Mouse (Mus musculus): ENCODE measurements around the gene Srms. TPM values are rescaled to one million over a fixed set of nuclear protein-coding genes. Genes with fewer than 3 reads are reported as not detected.
"Not testable (repeated sequence)": the region's sequence is repeated elsewhere in the genome, so short reads cannot be mapped to it uniquely, and the experiment has no call there.

Srms gene
- total RNA-seq, 2 experiments from 2014 or later = 0.30 to 0.35 TPM

GRCm38 (mm10) chr2:181227122-181227521 is 14.1 kb upstream of the Srms start:
- intact Hi-C loops (cut with DNase I) = no loop called here
- no peak for DNase-seq (ENCODE audit: low spot score in 2 of 2)

- DNase-seq (ENCODE audit: low spot score in 2 of 2) = no peak
- intact Hi-C loops (cut with DNase I) = no loop called here
Measured at GRCm38 (mm10) chr2:181224994-181225393, 12.0 kb upstream of the Srms start.

GRCm38 (mm10) chr2:181220361-181220760 is 7.4 kb upstream of the Srms start:
- DNase-seq (ENCODE audit: low spot score in 2 of 2) = no peak

DNA sequence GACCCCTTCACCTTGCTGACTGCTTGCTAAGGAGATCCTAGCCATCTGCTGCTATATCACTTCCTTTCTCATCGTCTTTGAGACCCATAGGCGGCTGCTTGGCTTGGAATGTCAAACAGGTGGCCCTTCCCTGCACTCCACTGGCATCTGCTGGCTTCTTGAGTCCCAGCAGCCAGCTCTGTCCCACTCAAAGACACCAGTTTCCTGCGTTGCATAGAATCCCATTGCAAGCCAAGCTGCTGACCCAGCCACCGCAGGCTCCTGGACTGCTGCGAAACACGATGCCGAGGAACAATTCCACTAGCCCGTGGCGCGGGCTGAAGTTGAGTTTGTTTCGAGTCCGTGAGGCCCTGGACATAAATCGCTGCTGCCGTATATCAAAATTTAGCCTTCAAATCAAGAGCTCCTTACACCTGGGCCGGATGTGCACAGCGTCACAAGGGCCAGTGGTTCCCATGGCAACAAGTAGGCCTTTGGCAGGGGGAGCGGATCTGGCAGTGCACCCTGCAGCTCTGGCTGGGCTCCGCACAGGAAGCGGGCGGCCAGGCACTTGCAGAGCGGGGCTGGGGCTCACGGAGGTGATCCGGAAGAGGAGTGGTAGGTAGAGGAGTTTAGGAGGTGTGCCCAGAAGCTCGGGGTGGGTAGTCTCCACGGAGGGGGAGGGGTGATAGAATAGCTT is 6.7 kb upstream of the Srms start, which contains the start of gene Fndc11:
Gene Fndc11, plus strand, starts transcription at position 476 of the 679 bp plus-strand sequence.
- peak; percentile 40 to 62 for DNase-seq (ENCODE audit: low spot score in 2 of 2)
- intact Hi-C loops (cut with DNase I) = no loop called here

More at GRCm38 (mm10) chr2:181220361-181220760, 7.4 kb upstream of the Srms start:
- intact Hi-C loops (cut with DNase I) = no loop called here

DNA sequence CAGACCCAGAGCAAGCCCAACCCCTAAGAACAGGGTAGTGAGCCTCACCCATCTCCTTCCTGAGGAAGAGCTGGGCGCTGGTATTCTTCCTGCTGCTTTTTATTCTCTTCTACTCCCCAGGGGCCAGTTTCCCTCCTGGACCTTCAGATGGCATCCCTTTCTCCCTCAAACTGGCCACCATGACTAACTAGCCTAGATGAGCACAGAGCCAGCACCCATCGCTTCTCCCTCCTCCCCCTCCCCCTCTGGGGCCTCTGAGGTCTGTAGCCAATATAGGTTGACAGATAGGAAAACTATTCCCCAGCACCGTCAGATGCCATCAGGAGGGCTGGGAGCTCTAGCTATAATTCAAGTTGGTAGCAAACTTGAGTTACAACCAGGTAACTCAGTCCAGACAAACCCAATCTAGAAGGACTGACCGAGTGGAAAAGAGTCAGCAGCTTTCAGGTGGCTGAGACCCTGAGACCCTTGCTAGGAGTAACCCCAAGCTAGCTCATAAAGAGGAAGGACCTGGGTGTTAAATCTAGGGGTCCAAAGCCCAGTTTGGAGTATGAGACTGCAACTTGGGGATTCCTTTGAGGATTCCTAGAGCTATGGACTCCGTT is 6.0 kb upstream of the Srms start:
- intact Hi-C loops (cut with DNase I) = no loop called here
- DNase-seq (ENCODE audit: low spot score in 2 of 2) = no peak

DNA sequence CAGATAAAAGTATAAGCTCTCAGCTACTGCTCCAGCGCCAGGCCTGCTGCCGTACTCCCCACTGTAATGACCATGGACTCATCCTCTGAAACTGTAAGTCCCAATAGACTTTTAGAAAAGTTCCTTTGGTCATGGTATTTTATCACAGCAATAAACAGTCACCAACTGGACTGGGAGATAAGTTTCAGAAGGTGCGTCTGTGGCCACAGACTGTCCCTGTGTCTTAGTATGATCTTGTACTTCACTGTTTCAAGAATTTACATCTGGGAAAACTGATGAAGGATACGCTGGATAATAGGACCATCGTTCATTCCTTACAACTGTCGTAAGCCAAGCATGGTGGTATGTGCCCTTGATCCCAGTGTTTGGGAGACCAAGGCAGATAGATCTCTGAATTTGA is 3.1 kb upstream of the Srms start:
- no peak for DNase-seq (ENCODE audit: low spot score in 2 of 2)
- intact Hi-C loops (cut with DNase I) = no loop called here

- DNase-seq (ENCODE audit: low spot score in 2 of 2) = no peak
- intact Hi-C loops (cut with DNase I) = no loop called here
Measured at GRCm38 (mm10) chr2:181212389-181213020, 480 bp downstream of the Srms start.

GRCm38 (mm10) chr2:181206118-181206517 is 6.9 kb downstream of the Srms start:
- intact Hi-C loops (cut with DNase I) = no loop called here
- no peak for DNase-seq (ENCODE audit: low spot score in 2 of 2)

DNA sequence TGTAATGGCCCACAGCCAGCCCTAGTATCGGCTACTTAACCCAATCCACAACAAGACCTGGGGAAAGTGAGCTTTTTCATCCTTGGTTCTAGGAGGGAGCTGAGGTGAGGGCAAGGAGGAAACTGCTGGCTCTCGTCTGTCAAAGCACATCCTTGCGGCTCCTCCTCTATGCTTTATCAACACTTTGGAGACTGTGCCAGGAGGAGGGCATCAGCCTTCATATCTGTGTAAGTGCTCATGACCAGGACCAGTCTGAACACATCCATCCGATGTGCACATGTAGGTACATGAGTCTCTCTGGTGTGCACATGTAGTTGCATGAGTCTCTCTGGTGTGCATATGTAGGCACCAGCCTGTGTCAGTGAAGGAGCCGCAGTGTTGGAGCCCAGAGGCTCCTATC is 7.3 kb downstream of the Srms start:
- DNase-seq (ENCODE audit: low spot score in 2 of 2) = no peak
- intact Hi-C loops (cut with DNase I) = no loop called here

- DNase-seq (ENCODE audit: low spot score in 2 of 2) = no peak
Measured at GRCm38 (mm10) chr2:181202886-181203285, 10.1 kb downstream of the Srms start.

DNA sequence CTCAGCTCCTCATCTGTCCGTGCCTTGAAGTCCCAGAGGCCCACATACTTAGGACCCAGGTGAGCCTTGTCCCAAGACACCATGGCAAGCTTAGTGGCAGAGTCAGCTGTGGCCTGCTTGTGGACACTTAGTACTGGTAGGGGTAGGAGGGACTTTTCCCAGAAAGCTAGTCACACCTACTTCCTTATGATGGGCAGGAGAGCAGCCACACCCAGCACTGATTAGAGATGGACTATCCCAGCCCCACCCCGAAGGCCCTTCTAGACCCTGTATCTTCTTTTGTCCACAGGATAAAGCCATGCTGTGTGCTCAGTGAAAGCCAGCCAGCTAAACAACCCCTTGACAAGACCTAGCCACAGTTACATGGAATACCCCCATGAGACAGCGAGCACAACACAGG is 10.6 kb downstream of the Srms start, which contains the start of gene Ptk6:
Gene Ptk6, minus strand, starts transcription at position 368 of the 400 bp plus-strand sequence.
- intact Hi-C loops (cut with DNase I) = no loop called here

More at GRCm38 (mm10) chr2:181202886-181203285, 10.1 kb downstream of the Srms start:
- intact Hi-C loops (cut with DNase I) = no loop called here

DNA sequence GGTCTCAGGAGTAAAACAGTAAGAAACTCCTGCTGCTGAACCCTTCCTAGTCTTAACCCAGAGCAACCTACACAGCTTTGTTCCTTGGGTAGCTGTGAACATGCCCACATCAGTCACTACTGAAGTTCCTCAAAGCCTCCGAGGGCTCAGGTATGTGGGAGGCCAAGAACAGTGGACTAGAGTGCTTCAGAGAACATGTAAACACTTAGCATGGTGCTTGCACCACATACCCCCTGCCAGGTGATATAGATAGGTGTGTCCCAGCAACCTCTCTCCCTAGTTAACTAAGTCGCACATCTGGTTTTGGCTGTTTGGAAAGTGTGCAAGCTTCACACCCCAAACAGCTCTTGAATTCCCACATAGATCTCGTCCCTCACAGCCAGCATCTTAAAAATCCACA is 11.4 kb downstream of the Srms start:
- intact Hi-C loops (cut with DNase I) = no loop called here

More for the DNA sequence above, 10.6 kb downstream of the Srms start, which contains the start of gene Ptk6:
- no peak for DNase-seq (ENCODE audit: low spot score in 2 of 2)

DNA sequence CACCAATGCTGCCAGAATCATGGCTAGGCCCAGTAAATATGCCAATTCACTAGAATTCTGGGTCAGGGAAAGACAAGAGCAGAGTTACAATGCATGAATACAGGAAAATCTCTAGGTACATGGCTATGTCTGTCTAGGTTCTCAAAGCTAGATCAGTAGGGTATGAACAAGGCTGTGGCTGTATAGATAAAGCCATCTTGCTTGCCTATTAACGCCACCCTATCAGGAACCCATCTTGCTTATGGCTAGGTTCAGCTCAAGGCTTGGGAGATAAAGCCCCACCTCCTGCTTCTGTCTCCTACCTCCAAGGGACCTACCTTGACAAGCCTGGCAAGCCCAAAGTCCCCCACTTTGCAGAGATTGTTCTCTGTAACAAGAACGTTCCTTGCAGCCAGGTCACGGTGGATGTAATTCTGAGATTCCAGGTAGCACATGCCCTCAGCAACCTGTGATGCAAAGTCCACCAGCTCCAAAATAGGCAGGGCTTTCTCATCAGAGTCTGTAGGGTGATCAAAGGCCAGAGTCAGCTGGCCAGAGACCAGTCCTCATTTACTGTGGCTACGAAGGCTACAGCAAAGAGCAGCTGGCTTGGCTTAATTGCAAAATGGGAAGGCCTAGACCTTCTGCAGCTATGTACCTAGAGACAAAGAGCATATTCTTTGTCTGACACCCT is 16.2 kb downstream of the Srms start:
- intact Hi-C loops (cut with DNase I) = no loop called here
- DNase-seq (ENCODE audit: low spot score in 2 of 2) = no peak

More for the DNA sequence above, 11.4 kb downstream of the Srms start:
- no peak for DNase-seq (ENCODE audit: low spot score in 2 of 2)

DNA sequence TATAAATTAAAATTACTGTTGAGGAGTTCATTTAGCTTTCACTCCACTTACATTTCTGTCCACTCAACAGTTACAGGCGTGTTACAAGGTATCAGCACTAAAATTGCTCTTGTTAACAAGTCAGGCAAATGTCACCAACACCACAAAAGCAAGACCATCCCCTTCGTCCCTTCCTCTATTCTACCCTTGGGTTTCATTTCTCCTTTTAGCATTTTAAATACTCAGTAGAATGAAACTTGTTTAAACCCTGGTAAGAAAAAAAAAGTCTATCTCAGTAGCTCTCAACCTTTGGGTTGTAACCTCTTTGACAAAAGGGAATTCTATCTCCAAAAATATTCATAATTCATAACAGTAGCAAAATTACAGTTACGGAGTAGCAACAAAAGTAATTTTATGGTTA is 19.9 kb downstream of the Srms start:
- DNase-seq (ENCODE audit: low spot score in 2 of 2) = no peak
- intact Hi-C loops (cut with DNase I) = no loop called here

DNA sequence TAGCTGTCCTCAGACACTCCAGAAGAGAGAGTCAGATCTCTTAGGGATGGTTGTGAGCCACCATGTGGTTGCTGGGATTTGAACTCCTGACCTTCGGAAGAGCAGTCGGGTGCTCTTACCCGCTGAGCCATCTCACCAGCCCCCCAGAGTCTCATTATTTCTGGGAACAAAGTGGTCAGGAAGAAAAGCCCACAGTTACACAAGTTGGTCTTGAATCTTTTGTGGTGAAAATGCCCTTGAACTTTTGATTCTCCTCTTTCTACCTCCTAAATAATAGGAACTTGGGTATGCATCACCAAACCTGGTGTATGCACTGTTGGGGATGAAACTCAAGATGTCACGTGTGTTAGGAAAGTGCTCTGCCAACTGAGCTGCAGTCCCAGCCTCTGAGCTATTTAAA is 21.0 kb downstream of the Srms start:
- intact Hi-C loops (cut with DNase I) = no loop called here
- no peak for DNase-seq (ENCODE audit: low spot score in 2 of 2)

DNA sequence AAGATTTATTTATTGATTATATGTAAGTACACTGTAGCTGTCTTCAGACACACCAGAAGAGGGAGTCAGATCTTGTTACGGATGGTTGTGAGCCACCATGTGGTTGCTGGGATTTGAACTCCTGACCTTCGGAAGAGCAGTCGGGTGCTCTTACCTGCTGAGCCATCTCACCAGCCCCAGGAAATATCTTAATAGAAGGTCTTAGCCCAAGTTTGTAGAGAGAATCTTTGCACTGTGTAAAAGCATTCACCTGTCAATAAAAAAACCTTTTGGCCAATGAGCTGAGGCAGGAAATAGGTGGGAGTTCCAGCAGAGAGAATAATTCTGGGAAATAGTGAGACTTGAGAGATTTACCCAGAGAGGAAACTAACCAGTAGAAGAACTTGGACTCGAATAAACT is 21.6 kb downstream of the Srms start:
- intact Hi-C loops (cut with DNase I); DNase-seq (ENCODE audit: low spot score in 2 of 2): not testable (repeated sequence)

DNA sequence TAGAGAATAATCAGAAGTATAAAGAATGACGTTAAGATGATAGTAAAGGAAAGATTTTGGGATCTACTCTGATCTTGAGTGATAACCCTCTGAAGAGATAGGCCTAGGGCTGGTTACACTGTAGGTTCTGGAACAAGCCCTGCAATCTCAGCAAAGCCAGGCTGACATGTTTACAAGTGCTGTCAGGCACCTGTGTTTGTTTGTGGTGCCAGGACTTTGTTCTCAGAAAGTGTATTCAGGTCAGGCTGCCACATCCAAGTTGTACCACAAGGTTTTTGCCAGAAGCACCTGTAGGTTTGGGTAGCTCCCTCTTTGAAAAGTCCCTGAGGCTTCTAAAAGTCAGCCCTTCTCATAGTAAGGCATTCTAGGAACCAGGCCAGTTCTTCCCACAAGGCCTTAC is 23.7 kb downstream of the Srms start:
- intact Hi-C loops (cut with DNase I) = no loop called here

GRCm38 (mm10) chr2:181188681-181189080 is 24.3 kb downstream of the Srms start:
- intact Hi-C loops (cut with DNase I) = no loop called here

More for the DNA sequence above, 23.7 kb downstream of the Srms start:
- DNase-seq (ENCODE audit: low spot score in 2 of 2) = no peak

GRCm38 (mm10) chr2:181187121-181188000 is 25.6 kb downstream of the Srms start, which contains the start of gene Ppdpf:
Gene Ppdpf (plus strand): TSS chr2:181187247.
- intact Hi-C loops (cut with DNase I) = loop anchor here (2.0 kb wide), 1 partner anchor 119 kb away; no protein-coding TSS in a partner anchor
- peak; percentile 94 for DNase-seq (ENCODE audit: low spot score in 2 of 2)

More at GRCm38 (mm10) chr2:181188681-181189080, 24.3 kb downstream of the Srms start:
- no peak for DNase-seq (ENCODE audit: low spot score in 2 of 2)

Measured in left cerebral cortex, postnatal 14 days (tissue).